Mouse (Mus musculus) Patski (cell line): ENCODE results near the gene Gm20388. TPM values are rescaled to one million over a fixed set of nuclear protein-coding genes. Genes with fewer than 3 reads are reported as not detected.

Source experiments
- ATAC-seq: fragments of 100-300 bp; one replicate; pipeline ENCODE4 v1.8.0; 2021
- CTCF ChIA-PET: fragments of 350-600 bp; sonication (Branson Sonifier 250); formaldehyde crosslinking; loops from one replicate; lab custom pipeline; 2022; ENCODE audit warnings: inconsistent platforms; lab: Charles Lee
- POLR2A ChIA-PET: fragments of 350-600 bp; sonication (Branson Sonifier 250); formaldehyde crosslinking; loops from one replicate; lab custom pipeline; 2022; ENCODE audit warnings: antibody characterized with exemption, inconsistent platforms; lab: Charles Lee
- DNase-seq: peaks from one replicate; pipeline ENCODE4 v3.0.0-alpha.2; 2011; ENCODE audit warnings: low read depth, low spot score
- H3K27me3 ChIP-seq: fragments of 371-371 bp; one replicate; pipeline ENCODE4 v1.5.1; 2021
- CTCF ChIP-seq: fragments of 100-300 bp; IDR thresholded peaks from one replicate; pipeline ENCODE4 v1.5.1; 2021
- in situ Hi-C: fragments of 300-500 bp; cut with MboI; formaldehyde crosslinking; loops from 3 replicates; pipeline ENCODE4 v1.11.1; 2018; ENCODE audit warnings: low pct_unique_long_range_greater_than_20kb, mixed read lengths
- polyA plus RNA-seq: library from polyadenylated mRNA; unstranded; gene quantifications from one replicate; pipeline ENCODE4 v1.2.3, GENCODE M21; 2021

Gene Gm20388
- polyA plus RNA-seq, 1 experiment from 2014 or later = 86.7 TPM

DNA sequence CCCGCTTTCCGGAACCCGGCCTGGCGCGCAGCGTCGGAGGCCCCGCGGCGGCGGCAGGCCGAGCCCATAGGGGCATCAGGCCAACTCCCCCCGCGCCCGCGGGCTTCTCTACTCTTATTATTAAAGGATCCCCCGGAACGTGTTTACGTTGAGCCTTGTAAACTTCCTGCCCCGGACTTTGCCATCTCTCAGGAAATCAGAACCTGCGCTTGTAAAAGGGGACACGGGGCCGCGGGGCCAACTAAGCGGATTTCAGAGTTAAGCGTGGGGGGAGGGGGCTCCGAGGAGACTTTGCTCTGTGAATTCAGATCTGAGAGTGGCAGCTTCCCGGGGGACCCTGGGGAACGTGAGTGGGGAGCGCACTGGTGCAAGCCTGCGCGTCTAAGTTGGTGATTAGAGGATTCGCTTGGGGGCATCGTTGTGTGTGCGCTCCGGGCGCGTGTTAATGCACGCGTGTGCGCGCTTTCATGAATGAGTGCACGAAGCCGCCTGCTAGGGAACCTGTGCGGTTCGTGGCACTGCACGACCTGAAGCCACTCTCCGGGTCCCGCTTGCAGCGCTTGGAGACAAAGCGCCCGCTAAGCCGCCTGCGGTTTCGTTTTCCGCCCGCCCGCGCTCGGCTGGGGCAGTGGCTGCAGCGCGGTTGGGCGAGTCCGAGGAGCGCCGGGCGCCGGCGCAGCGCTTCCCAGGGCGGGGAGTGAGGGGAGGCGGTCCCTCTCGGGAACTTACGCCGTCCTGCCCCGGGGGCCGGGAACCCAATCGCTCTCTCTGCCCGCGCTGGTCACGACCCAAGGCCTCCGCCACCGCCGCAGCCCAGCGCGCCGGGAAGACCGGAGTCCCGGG lies 1172.7 kb downstream of the Gm20388 start:
- CTCF ChIA-PET = no interaction called here
- in situ Hi-C loops = loop anchor here (5.0 to 25.0 kb wide), 2 partner anchors 111 to 396 kb away; no protein-coding TSS in a partner anchor
- POLR2A ChIA-PET = no interaction called here
- TF ChIP-seq CTCF = no peak
- ATAC-seq (peak; percentile 63), DNase-seq (peak; percentile 39)
- H3K27me3 ChIP-seq = peaks cover 27% of the 10 kb centered on the region

DNA sequence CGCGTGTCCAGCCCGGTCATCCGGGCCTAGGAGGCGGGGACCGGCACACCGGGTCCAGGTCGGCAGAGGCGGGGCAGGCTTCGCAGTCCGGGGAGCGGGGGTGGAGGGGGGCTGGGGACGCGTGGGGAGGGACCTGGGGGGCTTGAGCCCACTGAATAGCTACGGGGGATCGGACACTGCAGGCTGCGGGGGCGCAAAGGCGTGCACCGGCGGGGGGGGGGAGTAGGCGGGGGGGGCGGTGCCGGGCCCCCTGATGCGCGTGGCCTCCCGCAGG lies 1173.2 kb downstream of the Gm20388 start:
- TF ChIP-seq CTCF = no peak
- ChIA-PET CTCF (no interaction called here), POLR2A (no interaction called here)
- in situ Hi-C loops = loop anchor here (5.0 to 25.0 kb wide), 2 partner anchors 112 to 397 kb away; no protein-coding TSS in a partner anchor
- no peak for ATAC-seq
- peaks cover 27% of the 10 kb centered on the region for H3K27me3 ChIP-seq
- no peak for DNase-seq

DNA sequence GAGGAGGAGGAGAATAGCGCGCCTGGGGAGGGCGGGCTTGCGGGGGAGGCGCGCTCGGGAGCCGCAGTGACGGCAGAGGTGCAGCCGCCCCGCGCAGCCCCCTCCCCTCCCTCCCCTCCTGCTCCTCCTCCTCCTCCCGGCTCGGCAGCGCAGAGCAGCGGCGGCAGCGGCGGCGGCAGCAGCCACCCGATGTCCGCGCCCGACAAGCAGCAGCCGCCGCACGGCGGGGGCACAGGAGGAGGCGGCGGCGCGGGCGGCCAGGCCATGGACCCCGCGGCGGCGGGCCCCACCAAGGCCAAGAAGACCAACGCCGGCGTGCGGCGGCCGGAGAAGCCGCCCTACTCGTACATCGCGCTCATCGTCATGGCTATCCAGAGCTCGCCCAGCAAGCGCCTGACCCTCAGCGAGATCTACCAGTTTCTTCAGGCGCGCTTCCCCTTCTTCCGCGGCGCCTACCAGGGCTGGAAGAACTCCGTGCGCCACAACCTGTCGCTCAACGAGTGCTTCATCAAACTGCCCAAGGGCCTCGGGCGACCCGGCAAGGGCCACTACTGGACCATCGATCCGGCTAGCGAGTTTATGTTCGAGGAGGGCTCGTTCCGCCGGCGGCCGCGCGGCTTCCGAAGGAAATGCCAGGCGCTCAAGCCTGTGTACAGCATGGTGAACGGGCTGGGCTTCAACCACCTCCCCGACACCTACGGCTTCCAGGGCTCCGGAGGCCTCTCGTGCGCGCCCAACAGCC lies 1173.7 kb downstream of the Gm20388 start, which contains the start of gene Foxf1:
Foxf1 (plus strand) TSS at position 177 of the 742 bp plus-strand sequence.
- DNase-seq (no peak), ATAC-seq (peak; percentile 13)
- no peak for TF ChIP-seq CTCF
- in situ Hi-C loops = loop anchor here (5.0 to 25.0 kb wide), 2 partner anchors 112 to 397 kb away; no protein-coding TSS in a partner anchor
- ChIA-PET POLR2A (no interaction called here), CTCF (no interaction called here)
- H3K27me3 ChIP-seq = peaks cover 27% of the 10 kb centered on the region

GRCm38 (mm10) chr8:121085011-121085410 lies 1174.4 kb downstream of the Gm20388 start:
- ChIA-PET CTCF (no interaction called here), POLR2A (no interaction called here)
- TF ChIP-seq CTCF = no peak
- in situ Hi-C loops = loop anchor here (25.0 kb wide), 1 partner anchor 398 kb away; no protein-coding TSS in a partner anchor
- ATAC-seq (no peak), DNase-seq (no peak)
- peaks cover 27% of the 10 kb centered on the region for H3K27me3 ChIP-seq

DNA sequence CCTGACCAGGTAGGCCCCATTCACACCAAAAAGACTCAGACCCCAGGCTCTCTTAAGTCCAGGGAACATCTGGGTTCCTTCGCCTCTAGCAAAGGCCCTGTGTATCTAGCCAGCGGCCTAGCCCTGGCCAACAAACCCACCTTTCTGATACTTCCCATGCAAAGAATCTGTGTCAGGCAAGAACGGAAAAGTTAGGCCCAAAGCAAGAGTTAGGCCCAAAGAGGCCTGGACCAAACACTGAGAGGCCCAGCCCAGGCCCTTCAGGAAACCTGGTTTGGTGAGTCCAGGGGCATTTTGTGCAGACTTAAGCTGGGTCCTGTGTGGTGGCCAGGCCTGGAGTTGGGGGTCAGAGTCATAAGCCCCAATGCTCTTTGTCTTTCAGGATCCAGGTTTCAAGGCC lies 1174.9 kb downstream of the Gm20388 start:
- no peak for ATAC-seq
- in situ Hi-C loops = loop anchor here (25.0 kb wide), 1 partner anchor 398 kb away; no protein-coding TSS in a partner anchor
- TF ChIP-seq CTCF = no peak
- ChIA-PET CTCF (no interaction called here), POLR2A (no interaction called here)
- peaks cover 22% of the 10 kb centered on the region for H3K27me3 ChIP-seq
- no peak for DNase-seq

DNA sequence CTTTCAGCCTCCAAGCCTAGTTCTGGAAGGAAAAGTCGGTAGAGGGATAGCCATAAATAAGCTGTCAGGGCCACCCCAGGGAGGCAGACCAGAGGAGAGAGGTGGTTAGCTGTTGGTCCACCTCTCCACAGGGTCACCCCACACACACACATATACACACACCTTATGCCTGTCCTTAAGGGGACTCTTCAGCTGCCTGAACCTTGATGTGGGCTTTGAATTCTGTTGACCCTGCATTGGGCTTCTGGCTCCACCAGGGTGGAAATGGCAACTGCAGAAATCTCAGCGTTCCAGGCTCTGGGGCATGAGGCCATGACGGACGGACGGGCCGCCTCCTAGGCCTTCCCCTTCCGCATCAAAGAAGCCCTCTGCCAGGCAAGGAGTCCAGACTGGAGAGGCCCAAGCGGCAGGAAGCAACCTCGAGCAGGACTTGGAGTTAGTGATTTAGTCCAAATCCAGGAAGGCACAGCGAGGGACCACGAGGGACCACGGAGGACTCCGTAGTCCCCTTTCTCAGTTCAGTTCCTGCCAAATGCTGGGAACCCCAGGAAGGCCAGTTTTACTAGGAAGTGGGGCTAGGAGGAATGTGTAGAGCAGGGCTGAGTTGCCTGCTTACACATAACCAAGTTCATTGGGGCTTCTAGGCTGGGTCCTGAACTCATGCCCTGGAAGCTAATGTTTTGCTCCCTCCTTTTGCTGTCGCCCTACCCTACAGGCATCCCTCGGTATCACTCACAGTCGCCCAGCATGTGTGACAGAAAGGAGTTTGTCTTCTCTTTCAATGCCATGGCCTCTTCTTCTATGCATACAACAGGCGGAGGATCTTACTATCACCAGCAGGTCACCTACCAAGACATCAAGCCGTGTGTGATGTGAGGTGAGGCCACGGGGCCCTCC lies 1175.6 kb downstream of the Gm20388 start:
- no peak for TF ChIP-seq CTCF
- ChIA-PET CTCF (no interaction called here), POLR2A (no interaction called here)
- no peak for ATAC-seq
- DNase-seq = no peak
- H3K27me3 ChIP-seq = peaks cover 19% of the 10 kb centered on the region
- in situ Hi-C loops = loop anchor here (25.0 kb wide), 1 partner anchor 399 kb away; no protein-coding TSS in a partner anchor

DNA sequence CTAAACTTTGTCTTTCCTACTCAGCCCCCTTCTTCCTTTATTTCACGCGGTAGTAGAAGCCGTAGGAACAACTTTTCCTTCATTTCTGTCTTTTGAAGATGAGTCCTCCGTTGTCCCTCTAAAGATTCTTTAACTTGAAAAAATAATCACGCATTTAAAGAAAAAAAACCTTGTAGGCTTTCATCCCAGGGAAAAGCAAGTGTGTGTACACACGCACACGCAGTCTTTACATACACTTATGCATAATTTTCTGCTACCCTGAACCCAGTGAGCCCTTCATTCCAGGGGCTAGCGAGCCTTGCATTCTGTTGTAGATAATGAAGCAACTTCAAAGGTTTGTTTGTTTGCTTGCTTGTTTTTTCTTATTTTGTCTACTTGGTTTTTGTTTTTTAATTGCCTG lies 1177.6 kb downstream of the Gm20388 start:
- TF ChIP-seq CTCF = no peak
- POLR2A ChIA-PET = no interaction called here
- no peak for ATAC-seq
- DNase-seq = no peak
- CTCF ChIA-PET = no interaction called here
- peaks cover 5% of the 10 kb centered on the region for H3K27me3 ChIP-seq
- in situ Hi-C loops = loop anchor here (25.0 kb wide), 1 partner anchor 401 kb away; no protein-coding TSS in a partner anchor

DNA sequence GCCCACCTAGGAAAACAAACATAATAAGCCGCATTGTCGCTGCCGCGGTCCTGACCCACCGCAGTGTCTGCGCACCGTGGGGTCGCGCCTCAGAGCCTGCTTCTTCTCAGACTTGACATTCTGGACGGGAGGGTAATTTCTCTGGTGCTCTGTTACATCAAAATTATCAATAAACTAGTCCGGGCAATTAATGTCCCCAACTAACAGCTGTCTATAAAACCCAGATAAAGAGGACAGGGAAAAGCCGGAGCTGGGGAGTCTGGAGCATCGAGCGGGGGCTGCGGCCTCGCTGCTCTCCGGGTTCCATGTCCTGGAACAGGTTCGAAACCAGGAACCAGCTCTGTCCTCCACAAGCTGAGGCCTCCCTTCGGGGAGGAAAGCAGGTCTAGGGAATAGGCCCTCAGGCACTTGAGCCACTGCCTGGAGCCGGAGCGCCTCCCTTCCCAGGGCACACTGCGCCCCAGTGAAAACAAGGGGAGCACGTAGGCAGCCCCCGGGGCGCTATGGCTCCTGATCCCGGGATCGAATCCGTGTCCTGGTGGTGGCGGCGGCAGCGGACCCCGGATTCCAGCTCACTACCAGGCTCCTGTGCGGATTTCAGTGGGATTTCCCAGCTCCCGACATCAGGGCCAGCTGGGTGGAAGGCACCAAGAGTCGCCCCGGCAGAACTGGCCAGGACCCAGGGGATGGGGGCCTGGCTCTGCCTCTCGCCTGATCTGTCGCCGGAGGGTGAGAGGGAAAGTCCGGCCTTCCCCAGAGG lies 1178.4 kb downstream of the Gm20388 start:
- POLR2A ChIA-PET = no interaction called here
- TF ChIP-seq CTCF = no peak
- ATAC-seq = no peak
- in situ Hi-C loops = loop anchor here (25.0 kb wide), 1 partner anchor 402 kb away; no protein-coding TSS in a partner anchor
- DNase-seq = no peak
- CTCF ChIA-PET = no interaction called here
- peaks cover 5% of the 10 kb centered on the region for H3K27me3 ChIP-seq

- POLR2A ChIA-PET = no interaction called here
- in situ Hi-C loops = loop anchor here (5.0 to 25.0 kb wide), 3 partner anchors 188 to 403 kb away; no protein-coding TSS in a partner anchor
- TF ChIP-seq CTCF = no peak
- DNase-seq = no peak
- CTCF ChIA-PET = no interaction called here
- H3K27me3 ChIP-seq = peaks cover under 1% of the 10 kb centered on the region
- no peak for ATAC-seq
Measured at GRCm38 (mm10) chr8:121089631-121090380, 1179.2 kb downstream of the Gm20388 start.
